Mouse (Mus musculus) myocyte (in vitro differentiated cells): ENCODE data around the gene Efr3b.
"Not testable (repeated sequence)": the region's sequence is repeated elsewhere in the genome, so short reads cannot be mapped to it uniquely, and the experiment has no call there.

Experiments used
- CEBPB ChIP-seq: IDR thresholded peaks from 2 replicates; pipeline ENCODE4 v1.6.1; 2011; ENCODE audit warnings: mild to moderate bottlenecking, moderate library complexity; ENCODE audit not compliant: poor library complexity, insufficient read depth, severe bottlenecking
- E2F4 ChIP-seq: IDR thresholded peaks from one replicate; pipeline ENCODE4 v1.6.1; 2011; ENCODE audit warnings: mild to moderate bottlenecking, control low read depth, moderate library complexity; ENCODE audit not compliant: insufficient read depth
- MAX ChIP-seq: IDR thresholded peaks from one replicate; pipeline ENCODE4 v1.6.1; 2011; ENCODE audit warnings: low read depth, mild to moderate bottlenecking, control low read depth
- MYOD1 ChIP-seq, 3 experiments: IDR thresholded peaks; one replicate each; pipeline ENCODE4 v1.6.1; 2011; ENCODE audit warnings: control low read depth in 2 of 3, low read depth in 2 of 3, mild to moderate bottlenecking in 2 of 3, moderate library complexity in 1 of 3; ENCODE audit not compliant: insufficient read length in 2 of 3, control insufficient read depth in 1 of 3
- MYOG ChIP-seq, 3 experiments: IDR thresholded peaks; one replicate each; pipeline ENCODE4 v1.6.1; 2011; ENCODE audit warnings: control low read depth in 2 of 3, low read depth in 2 of 3, mild to moderate bottlenecking in 2 of 3; ENCODE audit not compliant: insufficient read length in 2 of 3, control insufficient read depth in 1 of 3, insufficient read depth in 1 of 3
- POLR2A ChIP-seq: IDR thresholded peaks from one replicate; pipeline ENCODE4 v1.6.1; 2011; ENCODE audit warnings: low read depth, mild to moderate bottlenecking, control low read depth, moderate library complexity; ENCODE audit not compliant: insufficient read length
- SRF ChIP-seq: IDR thresholded peaks from one replicate; pipeline ENCODE4 v1.6.1; 2011; ENCODE audit warnings: low read depth; ENCODE audit not compliant: control insufficient read depth, insufficient read length
- TCF3 ChIP-seq: IDR thresholded peaks from one replicate; pipeline ENCODE4 v1.6.1; 2011; ENCODE audit warnings: low read depth, control low read depth; ENCODE audit not compliant: insufficient read length
- USF1 ChIP-seq: IDR thresholded peaks from one replicate; pipeline ENCODE4 v1.6.1; 2011; ENCODE audit warnings: low read depth, mild to moderate bottlenecking, control low read depth, moderate library complexity

GRCm38 (mm10) chr12:3973169-3973568, 65.5 kb downstream of the Efr3b start:
- TF ChIP-seq POLR2A; MAX; TCF3; MYOD1 (IDR thresholded peaks at IDR 0.05; ENCODE audit: control insufficient read depth in 1 of 3, insufficient read length in 2 of 3, low read depth in 2 of 3); USF1; MYOG (IDR thresholded peaks at IDR 0.05; ENCODE audit: control insufficient read depth in 1 of 3, insufficient read depth in 1 of 3, insufficient read length in 2 of 3, low read depth in 2 of 3); CEBPB; SRF; E2F4: not testable (repeated sequence)
